Mouse (Mus musculus): ENCODE data around the gene Sik1.

GRCm38 (mm10) chr17:31820099-31820846, 35.3 kb downstream of the Sik1 start:
- TF ChIP-seq CTCF (IDR thresholded peaks at IDR 0.05; ENCODE audit: insufficient read depth, low read length) (no peak), POLR2A (IDR thresholded peaks at IDR 0.05; ENCODE audit: borderline replicate concordance, extremely low read depth, low read depth, low read length) (no peak)
